Mouse (Mus musculus) spleen, adult 10 weeks (tissue): ENCODE measurements around the gene Myo1b. TPM values are rescaled to one million over a fixed set of nuclear protein-coding genes. Genes with fewer than 3 reads are reported as not detected.

Experiments used
- polyA plus RNA-seq: library from polyadenylated mRNA; stranded (reverse); fragments of 350-450 nt; fragmentation: Illumina TruSeq; extraction: RNeasy Lipid Tissue Mini Kit (QIAGEN cat#74804); gene quantifications from one replicate; pipeline ENCODE4 v1.2.3, GENCODE M21; 2015; ENCODE audit warnings: low replicate concordance; ENCODE audit not compliant: insufficient read depth

The Myo1b gene
- polyA plus RNA-seq, result 9.1 TPM

GRCm38 (mm10) chr1:51915576-51916156 is at the start of gene Myo1b:
Gene Myo1b, minus strand, starts transcription at chr1:51916071.

Other genes starting within 250 kb of the Myo1b start
- 85.6 TPM for gene Stat4, start 71.1 kb upstream of the Myo1b start, polyA plus RNA-seq
- gene Stat1, start 203.4 kb upstream of the Myo1b start, polyA plus RNA-seq, result 232 TPM